Mouse (Mus musculus) heart, postnatal 0 days (tissue): ENCODE measurements around the gene Naglu. TPM values are rescaled to one million over a fixed set of nuclear protein-coding genes. Genes with fewer than 3 reads are reported as not detected.

Experiments
- ATAC-seq: fragments of 200-750 bp; cut with Nextera tagmentation; 2 replicates; pipeline ENCODE4 v1.8.0; 2017; ENCODE audit warnings: low read depth, moderate number of reproducible peaks, moderate library complexity; ENCODE audit not compliant: insufficient read depth
- DNase-seq: peaks from one replicate; pipeline ENCODE4 v3.0.0-alpha.2; 2016; ENCODE audit warnings: low spot score
- H3K27ac ChIP-seq: fragments of 300-500 bp; sonication (generic); 2 replicates; pipeline ENCODE4 v1.5.1; 2014; ENCODE audit warnings: low read depth, mild to moderate bottlenecking
- H3K27me3 ChIP-seq: fragments of 300-500 bp; sonication (generic); 2 replicates; pipeline ENCODE4 v1.6.1; 2014; ENCODE audit warnings: low read length, mixed read lengths; ENCODE audit not compliant: control insufficient read depth, insufficient read depth
- H3K36me3 ChIP-seq: fragments of 300-500 bp; sonication (generic); replicated peaks from 2 replicates; pipeline ENCODE4 v1.6.1; 2014; ENCODE audit warnings: low read length, mixed read lengths; ENCODE audit not compliant: control insufficient read depth, insufficient read depth
- H3K4me1 ChIP-seq: fragments of 300-500 bp; sonication (generic); 2 replicates; pipeline ENCODE4 v1.6.1; 2014; ENCODE audit warnings: antibody characterized with exemption; ENCODE audit not compliant: control insufficient read depth, insufficient read depth
- H3K4me2 ChIP-seq: fragments of 300-500 bp; sonication (generic); 2 replicates; pipeline ENCODE4 v1.6.1; 2014; ENCODE audit warnings: low read depth, mild to moderate bottlenecking, low read length, moderate library complexity
- H3K4me3 ChIP-seq: fragments of 300-500 bp; sonication (generic); 2 replicates; pipeline ENCODE4 v1.5.1; 2014; ENCODE audit warnings: low read depth, low read length
- H3K9ac ChIP-seq: fragments of 300-500 bp; sonication (generic); replicated peaks from 2 replicates; pipeline ENCODE4 v1.6.1; 2014; ENCODE audit warnings: low read depth, low read length, mixed read lengths
- H3K9me3 ChIP-seq: fragments of 300-500 bp; sonication (generic); replicated peaks from 2 replicates; pipeline ENCODE4 v1.6.1; 2016; ENCODE audit warnings: low read length; ENCODE audit not compliant: control insufficient read depth
- CTCF ChIP-seq: IDR thresholded peaks from 2 replicates; pipeline ENCODE4 v1.5.1; 2016; ENCODE audit warnings: antibody characterized with exemption, control low read depth, low read depth
- EP300 ChIP-seq: IDR thresholded peaks from 2 replicates; pipeline ENCODE4 v1.6.1; 2016; ENCODE audit warnings: antibody characterized with exemption, low read depth
- whole genome bisulfite sequencing: fragments of 180-500 bp; shearing (Covaris S2); extraction: QIAGEN DNeasy Blood & Tissue Kit; methylation state at CpG from one replicate; pipeline ENCODE4 v1.1.7; 2014; 5-methylcytosine and 5-hydroxymethylcytosine counted together
- polyA plus RNA-seq: library from polyadenylated mRNA; unstranded; fragments of >200 nt; fragmentation: Nextera tagmentation; extraction: Ambion mirVana; gene quantifications from 2 replicates; pipeline ENCODE4 v1.2.1, GENCODE M21; 2015
- total RNA-seq: library from RNA; depleted of rRNA; stranded (reverse); fragments of >200 nt; gene quantifications from 2 replicates; pipeline ENCODE4 v1.2.3, GENCODE M21; 2014; ENCODE audit warnings: low replicate concordance

Gene Naglu
- total and polyA plus RNA-seq, 2 experiments from 2014 or later: 10.3 to 15.8 TPM

- no peak for DNase-seq
- no peak for ATAC-seq
- H3K4me2 ChIP-seq: no peak overlapping the region
- no peak overlapping the region for H3K9ac ChIP-seq
- peaks cover 9% of the 10 kb centered on the region; the same call in 1 of the 2 replicates for H3K4me1 ChIP-seq
- TF ChIP-seq CTCF (no peak), EP300 (no peak)
- H3K4me3 ChIP-seq: no peak overlapping the region
- H3K27me3 ChIP-seq: no peaks in the 10 kb centered on the region
- H3K36me3 ChIP-seq: peaks cover 88% of the 10 kb centered on the region
- no peak overlapping the region for H3K27ac ChIP-seq
- 87% methylated on average over 4 of the region's 4 CpGs for WGBS
- no peaks in the 10 kb centered on the region for H3K9me3 ChIP-seq
Measured at GRCm38 (mm10) chr11:101035328-101035695, 34.5 kb upstream of the Naglu start.

DNA sequence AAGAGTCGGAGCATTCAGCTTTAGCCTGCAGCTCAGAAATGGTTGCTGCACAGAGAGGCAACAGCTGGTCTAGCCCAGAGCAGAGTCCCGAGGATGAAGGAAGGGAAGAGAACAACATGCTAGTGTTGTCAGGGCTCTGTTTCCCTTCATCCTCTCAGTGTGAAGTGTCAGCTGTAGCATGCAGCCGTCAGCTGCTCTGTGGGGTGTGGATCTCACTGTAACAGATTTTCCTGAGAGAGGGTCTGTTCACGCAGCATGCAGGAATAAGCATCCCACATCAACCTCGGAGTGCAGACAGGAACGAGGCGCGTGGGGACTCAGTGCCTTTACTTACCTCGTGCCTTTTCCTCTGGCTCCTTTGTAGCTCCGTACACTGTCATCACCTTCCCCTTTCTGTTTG lies 32.0 kb upstream of the Naglu start:
- no peak for ATAC-seq
- H3K4me2 ChIP-seq: no peak overlapping the region
- H3K4me3 ChIP-seq: no peak overlapping the region
- no peak overlapping the region for H3K27ac ChIP-seq
- H3K4me1 ChIP-seq: no peaks in the 10 kb centered on the region
- no peak overlapping the region for H3K9ac ChIP-seq
- H3K36me3 ChIP-seq: peaks cover 95% of the 10 kb centered on the region
- 77% methylated on average over 10 of the region's 10 CpGs for WGBS
- H3K27me3 ChIP-seq: no peaks in the 10 kb centered on the region
- DNase-seq: no peak
- no peaks in the 10 kb centered on the region for H3K9me3 ChIP-seq
- TF ChIP-seq EP300 (no peak), CTCF (no peak)

DNA sequence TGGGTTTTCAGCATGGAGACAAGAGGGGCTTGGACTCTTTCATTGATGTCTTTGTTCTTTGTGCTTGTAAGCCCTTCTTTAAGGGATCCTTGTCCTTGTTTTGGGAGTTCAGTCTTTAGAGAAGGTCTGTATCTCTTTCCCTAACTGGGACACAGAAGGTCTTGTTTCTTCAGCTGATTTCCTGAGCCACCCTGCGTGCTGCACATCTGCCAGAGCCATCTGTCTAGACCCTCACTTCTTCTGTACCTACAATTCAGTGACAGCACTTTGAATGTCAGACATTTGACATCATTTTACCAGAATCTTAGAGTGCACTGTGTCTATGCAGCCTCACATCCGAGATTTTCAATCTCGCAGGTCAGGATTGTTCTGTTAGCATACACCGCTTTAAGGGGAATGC lies 24.0 kb upstream of the Naglu start:
- 83% methylated on average over 4 of the region's 4 CpGs for WGBS
- no peak overlapping the region for H3K27ac ChIP-seq
- H3K36me3 ChIP-seq: peaks cover 99% of the 10 kb centered on the region
- TF ChIP-seq EP300: no peak
- no peak for TF ChIP-seq CTCF
- no peaks in the 10 kb centered on the region for H3K27me3 ChIP-seq
- no peak overlapping the region for H3K9ac ChIP-seq
- DNase-seq (no peak), ATAC-seq (no peak)
- H3K4me1 ChIP-seq: no peaks in the 10 kb centered on the region
- H3K4me2 ChIP-seq: no peak overlapping the region
- no peak overlapping the region for H3K4me3 ChIP-seq
- H3K9me3 ChIP-seq: no peaks in the 10 kb centered on the region

GRCm38 (mm10) chr11:101046440-101046839 lies 23.4 kb upstream of the Naglu start:
- H3K9me3 ChIP-seq: no peaks in the 10 kb centered on the region
- no peak overlapping the region for H3K4me2 ChIP-seq
- no peak for DNase-seq
- H3K4me1 ChIP-seq: no peaks in the 10 kb centered on the region
- no peak overlapping the region for H3K27ac ChIP-seq
- WGBS: 34% methylated on average over 9 of the region's 9 CpGs
- ATAC-seq: no peak
- no peak overlapping the region for H3K4me3 ChIP-seq
- peaks cover 95% of the 10 kb centered on the region for H3K36me3 ChIP-seq
- TF ChIP-seq CTCF: no peak
- TF ChIP-seq EP300: no peak
- H3K27me3 ChIP-seq: no peaks in the 10 kb centered on the region
- H3K9ac ChIP-seq: no peak overlapping the region

DNA sequence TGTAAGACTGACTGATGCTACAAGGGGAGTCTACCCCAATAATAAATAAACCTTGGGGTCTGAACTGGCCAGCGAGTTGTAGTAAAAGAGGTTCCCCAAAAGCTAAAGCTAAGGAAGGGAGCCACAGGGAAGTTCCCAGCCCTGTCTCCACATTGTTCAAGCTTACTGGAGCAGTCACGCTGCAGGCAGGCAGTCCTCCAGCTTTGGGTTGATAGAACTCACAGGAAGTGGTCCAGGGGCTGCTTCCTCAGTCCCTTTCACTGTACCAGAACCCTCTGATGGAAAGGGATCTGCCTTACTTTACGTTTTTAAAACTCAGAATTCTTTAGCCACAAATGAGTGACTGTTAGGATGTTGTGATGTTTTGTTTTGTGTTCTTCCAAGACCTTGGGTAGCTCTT lies 22.3 kb upstream of the Naglu start:
- Histone ChIP-seq H3K4me2 (no peak overlapping the region), H3K9ac (no peak overlapping the region), H3K4me1 (no peaks in the 10 kb centered on the region), H3K36me3 (peaks cover 87% of the 10 kb centered on the region), H3K9me3 (no peaks in the 10 kb centered on the region), H3K4me3 (no peak overlapping the region), H3K27me3 (no peaks in the 10 kb centered on the region), H3K27ac (no peak overlapping the region)
- ATAC-seq (no peak), DNase-seq (no peak)
- TF ChIP-seq EP300 (no peak), CTCF (no peak)
- 76% methylated on average over 3 of the region's 3 CpGs for WGBS

GRCm38 (mm10) chr11:101050359-101050758 lies 19.5 kb upstream of the Naglu start:
- no peaks in the 10 kb centered on the region for H3K4me1 ChIP-seq
- H3K27me3 ChIP-seq: no peaks in the 10 kb centered on the region
- H3K9ac ChIP-seq: no peak overlapping the region
- peaks cover 76% of the 10 kb centered on the region for H3K36me3 ChIP-seq
- no peak for DNase-seq
- H3K4me3 ChIP-seq: no peak overlapping the region
- TF ChIP-seq EP300: no peak
- TF ChIP-seq CTCF: no peak
- H3K27ac ChIP-seq: no peak overlapping the region
- H3K4me2 ChIP-seq: no peak overlapping the region
- no peak for ATAC-seq
- H3K9me3 ChIP-seq: no peaks in the 10 kb centered on the region
- WGBS: 79% methylated on average over 9 of the region's 9 CpGs
